Mouse (Mus musculus): ENCODE data around the gene Relt.

Relt gene

DNA sequence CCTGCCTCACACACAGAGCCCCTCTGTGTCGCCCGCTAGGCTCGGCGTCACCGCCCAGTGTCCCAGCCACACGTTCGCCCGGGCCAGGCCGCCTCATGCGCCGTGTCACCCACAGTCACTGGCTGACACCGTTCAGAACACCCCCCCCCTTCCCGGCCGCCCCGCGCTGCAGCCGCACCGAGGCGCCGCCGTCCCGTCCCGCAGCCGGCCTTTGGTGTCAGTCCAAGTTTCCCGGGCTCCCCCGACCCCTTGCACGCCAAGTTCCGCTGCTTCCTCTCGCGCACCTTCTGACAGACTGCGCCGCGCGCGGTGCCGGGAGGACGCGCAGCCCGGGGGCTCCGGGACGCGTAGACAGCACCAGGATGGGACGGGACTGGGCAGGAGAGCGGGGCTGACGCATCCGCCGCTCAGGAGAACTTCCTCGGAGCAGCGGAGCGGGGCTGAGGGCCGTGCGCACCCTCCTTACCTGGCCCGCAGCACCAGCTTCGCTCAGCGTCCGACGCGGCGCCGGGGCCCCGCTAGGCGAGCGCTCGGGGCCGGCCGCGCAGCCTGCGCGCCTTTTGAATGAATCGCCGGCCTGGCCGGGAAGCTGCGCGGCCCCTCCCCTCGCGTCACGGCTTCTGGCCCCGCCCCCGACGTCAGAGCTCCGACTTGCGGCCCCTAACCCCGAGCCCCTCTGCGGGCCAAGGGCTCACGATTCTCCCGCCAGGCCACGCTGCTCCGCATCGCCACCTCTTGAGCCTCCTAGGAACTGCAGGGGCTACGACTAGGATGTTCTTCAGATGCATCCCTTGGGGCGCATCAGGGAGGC lies at the start of gene Relt:
Relt (minus strand) TSS at position 619 of the 811 bp plus-strand sequence.
- DNase-seq, result peak; percentile 99

DNA sequence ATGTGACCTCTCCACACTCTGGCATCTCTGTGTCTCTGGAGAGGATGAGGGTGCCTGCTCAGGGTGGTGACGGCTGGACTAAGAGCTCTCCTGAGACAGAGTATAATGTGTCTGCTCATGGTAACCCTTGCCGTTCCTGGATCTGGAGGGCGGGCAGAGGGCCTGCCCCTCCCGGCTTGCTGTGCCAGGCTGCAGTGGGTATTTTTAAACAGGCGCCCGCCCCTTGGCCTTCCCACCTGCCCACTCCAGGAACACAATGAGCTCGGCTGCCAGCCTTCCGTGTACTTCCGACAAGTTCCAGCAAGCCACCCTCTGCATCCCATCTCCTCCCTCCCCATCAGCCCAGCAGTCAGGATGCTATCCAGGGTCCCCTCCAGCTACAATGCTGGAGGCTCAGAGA lies 48.5 kb upstream of the Relt start:
- DNase-seq, result no peak

DNA sequence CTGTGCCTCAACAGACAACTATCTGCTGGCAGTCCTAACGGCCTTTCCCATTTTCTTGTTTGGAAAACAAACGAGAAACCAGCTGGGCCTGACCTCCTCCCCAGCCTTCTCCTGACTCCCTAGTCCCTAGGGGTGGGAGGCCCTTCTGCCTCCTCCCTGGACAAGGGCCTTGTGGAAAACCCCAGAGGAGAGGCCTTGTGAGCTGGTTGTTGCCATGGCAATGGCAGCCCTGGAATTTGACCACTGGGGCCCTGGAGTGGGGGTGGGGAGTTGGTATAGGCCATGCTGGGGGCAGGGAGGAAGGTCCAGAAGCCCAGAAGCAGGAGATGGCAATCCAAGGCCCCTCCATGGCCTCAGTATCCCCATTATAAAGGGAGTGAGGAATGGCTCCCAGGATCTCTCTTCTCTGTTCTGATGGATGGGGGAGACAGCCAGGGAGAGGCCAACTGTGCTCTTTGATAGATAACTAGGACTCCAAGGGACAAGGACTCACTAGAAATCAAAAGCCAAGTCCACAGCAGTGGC lies 48.1 kb upstream of the Relt start:
- DNase-seq, result no peak

DNA sequence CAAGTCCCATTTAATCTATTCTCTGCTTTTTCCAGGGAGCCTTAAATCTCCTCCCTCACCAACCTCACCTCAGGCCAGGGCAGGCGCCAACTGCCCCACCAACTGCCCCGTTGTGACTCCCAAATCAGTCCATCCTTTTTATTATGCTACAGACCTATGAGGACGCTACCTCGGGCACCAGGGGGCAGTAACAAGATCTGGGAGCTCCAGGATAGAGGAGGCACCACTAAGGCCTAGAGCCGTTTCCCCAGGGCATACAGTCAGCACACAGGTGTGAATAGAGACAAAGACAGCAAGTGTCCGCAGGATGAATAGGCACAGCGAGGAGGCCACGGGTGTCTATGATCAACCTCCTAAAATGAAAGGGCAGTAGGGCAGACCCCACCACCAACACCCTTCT lies 45.3 kb upstream of the Relt start:
- DNase-seq, result peak; percentile 40

DNA sequence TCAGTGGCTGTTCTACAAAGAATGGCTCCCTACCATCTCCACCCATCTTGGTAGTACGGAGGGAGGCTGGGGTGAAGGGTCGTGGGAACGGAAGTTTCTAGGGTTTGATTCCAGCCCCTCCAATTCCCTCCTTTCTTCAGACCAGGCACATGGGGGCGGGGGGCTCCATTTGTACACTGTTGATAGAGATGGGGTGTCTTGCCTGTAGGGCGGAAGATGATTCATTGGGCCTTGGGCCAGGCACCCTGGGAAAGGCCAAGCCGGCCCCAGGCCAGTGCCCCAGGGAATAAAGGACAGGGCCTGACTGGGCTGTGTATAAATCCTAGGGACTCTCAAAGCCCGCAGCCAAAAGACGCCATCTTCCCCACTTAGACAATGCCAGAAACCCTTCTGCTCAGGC lies 44.8 kb upstream of the Relt start:
- no peak for DNase-seq

DNA sequence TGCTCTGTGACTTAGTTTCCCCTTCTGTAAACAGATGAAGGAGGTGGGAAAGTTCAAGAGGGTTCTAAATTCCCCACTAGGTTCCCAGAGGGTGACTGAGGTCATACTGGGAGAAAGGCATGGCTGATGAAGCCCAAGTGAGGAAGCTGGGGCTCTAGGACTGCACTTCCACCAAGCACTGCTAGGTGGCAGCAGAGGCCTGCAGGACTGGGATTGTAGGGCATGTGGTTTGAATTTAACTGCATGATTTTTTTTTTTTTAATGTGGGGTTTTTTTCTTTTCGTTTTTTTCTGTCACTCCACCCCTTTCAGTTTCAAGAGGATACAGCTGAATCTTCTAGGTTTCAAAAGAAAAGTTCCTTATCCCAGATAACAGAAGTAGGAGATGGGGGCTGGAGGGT lies 44.0 kb upstream of the Relt start:
- DNase-seq, result peak; percentile 77

DNA sequence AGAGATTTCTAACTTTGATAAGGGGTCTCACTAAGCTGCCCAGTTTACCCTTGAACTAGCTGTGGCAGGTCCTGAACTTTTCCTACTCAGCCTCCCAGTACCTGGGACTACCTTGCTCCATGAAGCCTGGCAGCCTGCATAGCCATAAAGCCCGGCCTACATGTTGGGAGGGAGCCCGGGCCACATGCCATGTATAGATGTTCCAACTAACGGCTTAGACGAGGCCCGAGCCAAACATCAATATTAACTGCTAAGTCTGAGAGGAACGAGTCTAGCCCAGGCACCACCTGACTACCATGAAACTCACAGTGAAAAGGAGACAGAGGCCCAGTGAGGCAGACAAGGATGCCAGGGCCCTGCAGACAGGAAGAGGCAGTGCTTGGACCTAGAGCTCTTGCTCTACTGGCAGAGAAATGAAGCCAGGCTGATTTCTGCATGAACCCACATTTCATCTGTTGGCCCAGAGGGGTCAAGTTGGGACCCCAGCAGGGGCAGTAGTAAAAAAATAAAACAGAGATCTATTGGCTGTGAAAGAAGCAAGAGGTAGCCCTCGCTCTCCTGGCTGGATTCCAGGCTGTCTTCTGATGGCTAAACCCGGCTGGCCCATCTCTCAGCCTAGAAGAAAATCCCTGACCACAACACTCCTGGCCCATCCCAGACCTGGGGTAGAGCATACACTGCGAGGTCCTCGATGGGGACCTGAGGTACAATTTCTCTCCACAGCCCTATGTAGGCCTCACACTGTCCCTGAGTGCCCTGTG lies 43.0 kb upstream of the Relt start:
- DNase-seq, result no peak

DNA sequence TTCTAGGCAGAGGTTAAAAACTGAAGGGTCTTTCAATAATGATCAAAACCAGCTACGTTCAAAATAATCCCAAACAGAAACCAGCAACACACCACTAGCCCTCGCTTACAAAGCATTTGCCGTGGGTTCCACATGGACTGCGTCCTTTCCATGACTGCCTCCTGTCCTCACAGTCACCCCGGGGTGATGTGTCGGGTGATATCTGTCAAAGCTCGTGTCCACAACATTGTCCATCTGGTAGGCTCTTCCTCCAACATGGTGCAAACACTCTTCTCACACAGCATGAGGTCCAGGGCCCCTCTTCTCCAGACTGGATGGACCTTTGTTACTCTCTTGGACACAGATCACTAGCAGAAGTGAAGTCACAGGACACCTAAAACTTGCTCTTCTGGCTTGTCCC lies 41.8 kb upstream of the Relt start:
- no peak for DNase-seq

DNA sequence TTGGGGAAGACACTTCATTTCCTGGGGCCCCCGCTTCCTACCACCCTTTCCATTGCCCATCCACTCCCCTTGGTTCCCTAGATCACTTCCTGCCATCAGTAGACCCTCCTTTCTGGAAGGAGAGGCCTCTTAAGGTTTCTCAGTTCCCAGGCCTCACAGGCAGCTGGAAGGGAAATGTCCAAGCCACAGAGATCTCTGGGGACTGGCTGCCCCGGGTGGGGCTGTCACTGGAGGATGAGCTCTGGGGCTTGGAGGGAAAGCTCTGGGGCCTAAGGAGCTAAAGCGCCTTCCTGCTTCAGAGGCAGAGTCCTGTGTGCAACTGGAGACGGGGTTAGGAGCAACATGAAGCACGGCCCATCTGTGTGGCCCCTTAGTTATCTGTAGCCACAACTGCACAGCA lies 41.4 kb upstream of the Relt start:
- no peak for DNase-seq

DNA sequence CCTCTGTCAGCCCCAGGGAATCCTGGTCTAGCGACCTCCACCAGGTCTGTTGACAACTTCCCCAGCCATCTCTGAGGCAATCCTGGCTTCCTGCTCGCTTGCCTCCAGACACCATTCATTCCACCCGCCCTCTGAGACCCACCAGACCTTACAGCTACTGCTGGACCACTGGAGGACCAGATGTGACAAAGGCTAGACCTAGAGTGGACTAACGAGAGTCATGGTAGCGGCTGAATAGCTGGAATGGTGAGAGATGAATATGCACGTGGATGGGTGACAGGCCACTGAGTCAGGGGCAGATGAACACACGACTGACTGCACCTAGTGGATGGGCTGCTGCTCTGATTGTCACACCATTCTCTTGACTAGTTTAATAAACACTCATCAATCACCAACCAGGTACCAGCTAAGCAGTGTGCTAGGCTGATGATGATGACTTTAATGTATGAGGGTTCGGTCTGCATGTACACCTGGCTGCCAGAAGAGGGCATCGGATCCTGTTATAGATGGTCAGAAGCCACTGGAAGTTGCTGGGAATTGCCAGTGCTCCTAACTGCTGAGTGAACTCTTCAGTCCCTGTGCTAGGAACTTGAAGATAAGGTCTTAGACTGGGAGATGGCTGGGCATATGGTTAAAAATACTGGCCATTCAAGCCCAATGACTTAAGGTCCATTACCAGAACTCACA lies 39.3 kb upstream of the Relt start:
- DNase-seq, result no peak

DNA sequence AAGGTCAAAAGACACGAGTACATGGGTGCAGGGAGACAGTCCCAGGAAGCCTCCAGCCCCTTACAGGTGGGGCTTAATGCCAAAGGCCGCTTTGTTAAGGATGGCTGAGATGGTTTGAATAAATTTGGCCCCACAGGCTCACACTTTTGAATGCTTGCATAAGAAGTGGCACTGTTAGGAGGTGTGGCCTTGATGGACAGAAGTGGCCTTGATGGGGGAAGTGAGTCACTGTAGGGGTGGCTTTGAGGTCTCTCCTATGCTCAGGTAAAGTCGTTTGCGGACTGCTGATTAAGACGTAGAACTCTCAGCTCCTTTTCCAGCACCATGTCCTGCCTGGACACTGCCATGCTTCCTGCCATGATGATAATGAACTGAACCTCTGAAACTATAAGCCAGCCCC lies 34.6 kb upstream of the Relt start:
- no peak for DNase-seq

DNA sequence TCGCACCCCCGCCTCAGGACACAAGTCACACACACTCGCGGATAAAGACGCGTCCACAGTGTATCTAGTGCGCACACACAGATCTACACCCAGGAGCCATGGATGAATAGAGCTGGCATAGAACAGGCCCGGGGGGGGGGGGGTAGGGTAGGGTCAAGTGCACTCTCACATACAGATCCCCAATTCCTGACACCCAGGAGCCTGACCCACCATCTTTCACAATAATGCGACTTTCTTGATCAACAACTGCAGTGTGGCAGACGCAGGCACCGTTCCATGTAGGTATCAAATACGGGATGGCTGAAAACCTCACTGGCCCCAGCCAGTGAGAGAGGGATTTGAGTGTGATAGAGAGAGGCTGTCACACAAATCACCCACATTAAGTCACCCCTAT lies 31.6 kb upstream of the Relt start:
- DNase-seq, result no peak

DNA sequence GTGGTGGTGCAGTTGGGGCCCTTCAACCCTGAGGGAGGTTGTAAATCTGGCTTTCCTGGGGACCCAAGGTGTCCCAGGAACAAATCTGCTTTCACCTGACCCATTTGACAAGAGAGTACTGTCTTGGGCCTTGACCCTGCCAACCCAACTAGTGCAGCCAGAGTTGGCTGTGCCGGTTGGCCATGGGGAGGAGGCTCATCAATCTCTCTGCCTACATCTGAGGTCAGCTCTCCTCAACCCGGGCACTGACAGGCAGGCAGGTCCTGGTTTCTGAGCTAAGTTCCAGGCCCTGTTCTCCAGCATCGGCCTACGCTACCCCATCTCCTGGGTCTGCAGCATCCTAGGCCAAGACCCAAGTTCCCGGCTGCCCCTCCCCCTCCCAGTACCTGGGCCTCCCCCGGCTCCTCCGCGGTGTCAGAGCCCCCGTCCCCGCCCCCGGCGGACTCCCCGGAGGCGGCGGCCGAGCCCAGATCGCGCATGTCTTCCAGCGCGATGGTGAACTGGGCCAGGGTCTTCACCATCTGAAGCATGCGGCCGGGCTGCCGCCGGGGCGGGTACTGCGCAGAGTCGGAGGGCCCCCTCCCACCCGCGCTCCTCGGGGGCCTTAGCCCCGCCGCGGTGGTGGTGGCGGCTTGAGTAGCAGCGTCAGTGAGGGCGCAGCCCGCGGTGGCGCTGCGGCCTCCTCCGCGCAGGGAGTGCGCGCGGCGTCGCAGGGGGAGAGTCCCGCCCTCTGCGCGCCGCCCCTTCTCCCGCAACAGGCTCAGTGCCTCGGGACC lies 31.0 kb upstream of the Relt start:
- peak; percentile 45 for DNase-seq

DNA sequence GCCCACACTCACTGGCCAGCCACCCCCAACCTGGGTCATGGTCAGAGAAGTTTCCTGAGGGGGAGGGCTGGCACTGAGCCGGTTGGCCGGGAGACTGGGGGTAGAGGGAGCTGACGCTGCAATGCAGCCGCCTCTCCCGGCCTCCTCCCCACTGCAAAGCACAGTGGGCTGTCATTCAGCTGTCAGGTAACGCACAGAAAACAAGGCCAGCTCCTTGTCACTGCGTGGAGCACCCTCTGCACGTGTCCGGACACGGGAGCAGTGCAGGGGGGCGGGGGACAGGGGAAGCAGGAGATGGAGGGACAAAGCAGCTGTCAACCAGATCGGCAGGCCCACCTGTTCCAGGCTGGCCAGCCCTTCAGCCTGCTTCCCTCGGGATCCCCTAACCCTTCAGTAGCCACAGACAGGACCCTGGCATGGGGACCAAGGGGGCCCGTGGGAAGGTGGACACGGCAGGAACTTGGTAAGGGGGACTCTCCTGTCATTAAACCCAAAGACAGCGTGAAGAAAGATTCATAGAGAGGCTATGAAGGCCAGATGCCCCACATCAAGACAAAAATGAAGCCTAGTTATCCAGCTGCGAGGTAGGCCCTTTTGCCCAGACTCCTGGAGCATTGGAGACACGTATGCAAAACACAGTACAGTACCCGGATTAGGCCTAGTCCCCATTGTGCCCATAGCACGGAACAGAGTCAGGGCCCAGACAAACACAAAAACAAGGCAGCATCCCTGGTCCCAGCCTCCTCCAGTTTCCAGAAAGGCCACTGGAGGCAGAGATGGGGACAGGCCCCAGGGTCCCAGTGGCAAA lies 30.2 kb upstream of the Relt start:
- no peak for DNase-seq

DNA sequence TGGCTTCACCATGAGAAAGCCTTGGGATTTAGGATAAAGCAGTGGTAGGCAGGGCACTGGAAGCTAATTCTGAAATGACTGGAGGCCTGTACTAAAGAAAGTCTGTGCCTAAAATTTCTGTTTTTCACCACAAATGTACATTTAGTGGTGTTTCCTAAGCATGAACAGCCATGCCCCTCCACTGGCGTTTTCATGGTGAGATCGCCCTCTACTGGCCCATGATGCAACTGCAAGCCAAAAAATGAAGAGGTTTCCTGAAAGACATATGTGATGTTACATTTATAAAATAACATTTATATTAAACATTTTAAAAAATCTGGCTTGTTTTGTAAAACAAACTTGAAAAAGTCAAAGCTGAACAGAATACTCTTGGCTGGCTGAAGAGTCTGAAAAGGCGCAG lies 23.3 kb upstream of the Relt start:
- DNase-seq, result peak; percentile 65

DNA sequence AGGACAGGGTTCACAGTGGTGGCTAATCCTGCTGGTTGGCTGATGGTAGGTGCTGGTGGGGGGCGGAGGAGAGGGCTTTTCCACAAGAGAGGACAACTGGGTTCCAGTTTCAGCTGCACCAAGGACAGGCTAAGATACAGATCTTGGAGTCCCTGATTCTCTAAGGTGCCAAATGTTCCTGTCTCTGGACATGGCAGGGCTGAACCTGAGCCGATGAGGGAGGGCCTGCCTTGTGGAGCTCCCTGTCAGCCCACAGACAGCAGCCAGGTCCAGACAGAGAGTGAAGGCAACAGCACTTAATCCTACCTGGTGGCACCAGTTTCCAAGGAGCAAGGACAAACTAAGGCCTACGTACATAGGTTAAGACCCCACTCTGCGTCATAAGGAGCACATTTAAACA lies 21.2 kb upstream of the Relt start:
- no peak for DNase-seq

DNA sequence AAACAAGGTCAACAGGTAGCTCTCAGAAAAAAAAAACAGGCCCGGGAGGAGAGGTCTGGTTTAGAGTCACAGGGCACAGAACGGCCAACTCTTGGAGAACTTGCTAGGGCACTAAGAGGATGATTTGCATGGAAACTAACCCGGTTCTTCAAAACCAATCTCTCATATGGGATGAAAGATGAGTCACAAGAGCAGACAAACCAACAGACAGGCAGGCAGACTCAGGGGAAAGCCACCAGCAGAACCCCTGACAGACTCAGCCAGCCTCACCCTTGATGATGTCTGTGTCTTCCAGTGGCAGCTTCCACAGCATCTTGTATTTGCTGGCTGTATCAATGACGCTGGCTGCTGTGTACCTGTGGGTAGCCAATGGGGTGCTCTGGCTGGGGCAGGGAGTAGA lies 18.7 kb upstream of the Relt start:
- DNase-seq, result no peak

DNA sequence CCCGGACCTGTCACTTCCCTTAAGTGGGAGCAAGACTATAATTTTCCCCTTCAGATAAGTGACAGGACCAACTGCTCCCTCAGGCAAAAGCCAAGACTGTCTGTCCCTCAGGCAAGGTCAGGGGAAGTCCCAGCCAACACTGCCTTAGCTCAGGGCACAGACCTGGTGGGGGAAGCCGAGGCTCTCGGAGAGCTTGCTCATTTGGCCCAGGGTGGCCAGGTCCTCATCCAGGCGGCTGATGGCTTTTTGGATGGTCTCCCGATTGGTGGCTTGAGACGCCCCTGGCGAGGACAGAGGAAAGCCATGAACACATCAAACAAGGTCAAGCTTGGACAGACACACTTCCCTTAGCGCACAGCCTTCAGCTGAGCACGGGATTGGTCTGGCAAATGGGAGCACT lies 18.3 kb upstream of the Relt start:
- no peak for DNase-seq

DNA sequence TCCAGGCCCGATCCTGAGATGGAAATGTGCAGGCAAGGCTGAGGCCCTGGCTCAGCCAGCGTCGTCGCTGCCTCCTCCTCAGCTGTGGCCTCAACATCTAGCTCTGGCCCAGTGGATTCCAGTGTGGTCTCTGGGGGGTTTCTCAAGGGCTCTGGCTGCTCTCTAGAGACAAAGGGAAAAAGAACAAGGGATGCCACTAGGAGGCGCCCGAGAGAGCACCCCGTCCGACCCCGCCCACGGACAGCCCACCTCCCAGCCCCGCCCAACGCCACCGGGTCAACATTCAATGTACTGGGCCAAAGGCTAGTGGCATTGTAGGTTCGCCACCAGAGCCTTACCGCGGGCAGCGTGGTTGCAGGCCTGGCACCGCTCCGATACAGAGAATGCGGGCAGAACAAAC lies 16.3 kb upstream of the Relt start:
- peak; percentile 85 for DNase-seq

DNA sequence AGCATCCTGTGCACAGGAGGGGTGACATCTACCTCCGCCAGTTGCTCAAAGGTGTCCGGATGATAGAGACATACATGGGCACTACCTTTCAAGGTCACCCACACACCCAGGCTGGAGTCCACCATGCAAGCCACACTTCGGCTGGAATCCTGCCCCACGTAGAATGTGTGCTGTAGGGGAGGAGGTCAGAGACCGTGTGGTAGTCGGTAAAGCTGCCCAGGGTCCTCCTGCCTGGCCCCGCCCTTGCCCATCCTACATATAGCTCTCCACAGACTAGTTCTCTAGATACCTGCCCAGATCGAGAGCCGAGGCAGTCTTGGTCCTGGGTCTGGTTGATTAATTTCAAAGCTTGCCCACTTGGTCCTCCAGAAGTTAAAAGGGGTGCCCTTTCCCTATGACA lies 13.5 kb upstream of the Relt start:
- no peak for DNase-seq

DNA sequence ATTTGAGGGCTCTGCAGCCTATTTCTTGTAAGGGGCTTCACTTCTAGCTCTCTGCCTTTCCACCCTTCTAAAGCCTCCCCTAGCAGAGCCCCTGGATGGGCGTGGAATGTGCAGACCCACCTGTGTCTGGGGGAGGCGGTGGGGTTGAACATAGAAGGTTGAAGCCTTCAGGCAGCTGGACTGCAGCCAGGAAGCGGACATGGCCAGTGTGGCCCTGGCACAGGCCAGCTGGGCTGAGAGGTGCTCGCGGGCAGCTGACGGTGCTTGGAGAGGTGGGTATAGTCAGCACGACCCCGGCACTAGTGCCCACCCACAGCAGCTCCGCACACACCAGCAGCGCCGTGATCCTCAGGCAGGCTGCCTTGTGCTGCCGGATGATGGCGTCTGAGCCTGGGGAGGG lies 13.0 kb upstream of the Relt start:
- no peak for DNase-seq

DNA sequence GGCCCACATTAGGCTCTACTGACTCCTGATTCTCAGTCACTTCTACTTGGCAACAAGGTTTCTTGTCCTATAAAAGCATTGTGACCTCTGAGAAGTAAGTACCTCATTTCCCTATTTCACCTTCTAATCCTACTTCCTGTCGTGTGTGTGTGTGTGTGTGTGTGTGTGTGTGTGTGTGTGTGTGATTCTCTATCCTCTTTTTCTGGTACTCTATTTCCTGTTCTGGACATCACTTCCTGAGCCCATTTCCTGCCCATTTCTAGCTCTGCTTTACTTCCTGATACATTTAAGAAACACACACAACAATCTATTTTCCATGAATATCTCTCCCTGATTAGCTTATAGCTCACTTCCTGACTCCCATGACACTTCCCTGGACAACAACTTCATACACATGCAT lies 12.6 kb upstream of the Relt start:
- DNase-seq, result no peak
